In genomic region chr7:125478391-125478984, GRCm38 (mm10) we compare ENCODE assay signal across 10 mouse cellular contexts. TPM values are rescaled to one million over a fixed set of nuclear protein-coding genes. Genes with fewer than 3 reads are reported as not detected.
DNase-seq lines count a peak whose midpoint lies in the region; ATAC-seq and TF ChIP-seq lines count a peak whose summit lies in the region.
"Had no signal": no experiment of that assay in that cellular context is flagged by ENCODE, and none has a peak within 500 bp of the region (broad histone marks: within the 10 kb centered on the region; RNA-seq: fewer than 3 reads in every experiment).

No protein-coding gene starts in this region.

- no peak overlapping the region for H3K9ac ChIP-seq in liver, embryonic 11.5 days (ENCODE audit: low read depth, low read length)
- H3K9ac ChIP-seq in liver, embryonic 15.5 days = no peak overlapping the region
- no peak overlapping the region for H3K9ac ChIP-seq in stomach, postnatal 0 days (ENCODE audit: low read length)
- H3K9ac ChIP-seq: neural tube, embryonic 12.5 days had no signal

- H3K27me3 ChIP-seq in liver, embryonic 11.5 days (replicated peaks; ENCODE audit: control insufficient read depth, insufficient read depth, low read length) = no peaks in the 10 kb centered on the region
- no peaks in the 10 kb centered on the region for H3K27me3 ChIP-seq in liver, embryonic 15.5 days
- no peaks in the 10 kb centered on the region for H3K27me3 ChIP-seq in stomach, postnatal 0 days (ENCODE audit: control insufficient read depth, insufficient read depth, low read length)
- H3K27me3 ChIP-seq: neural tube, embryonic 12.5 days had no signal

- no peaks in the 10 kb centered on the region for H3K9me3 ChIP-seq in liver, embryonic 11.5 days (ENCODE audit: control insufficient read depth, low read length)
- H3K9me3 ChIP-seq in liver, embryonic 15.5 days (replicated peaks) = no peaks in the 10 kb centered on the region
- H3K9me3 ChIP-seq in stomach, postnatal 0 days (ENCODE audit: control insufficient read depth, low read length) = no peaks in the 10 kb centered on the region
- H3K9me3 ChIP-seq: neural tube, embryonic 12.5 days had no signal

- peaks cover 18% of the 10 kb centered on the region for H3K4me1 ChIP-seq in liver, embryonic 11.5 days (replicated peaks; ENCODE audit: control insufficient read depth, insufficient read depth, low read length)
- H3K4me1 ChIP-seq in liver, embryonic 15.5 days (replicated peaks) = peaks cover 78% of the 10 kb centered on the region
- H3K4me1 ChIP-seq in stomach, postnatal 0 days (replicated peaks; ENCODE audit: control insufficient read depth, insufficient read depth) = peaks cover 10% of the 10 kb centered on the region; the same call in 1 of the 2 replicates

- H3K36me3 ChIP-seq in liver, embryonic 11.5 days (ENCODE audit: control insufficient read depth, insufficient read depth, low read length) = peaks cover 6% of the 10 kb centered on the region; the same call in 1 of the 2 replicates
- H3K36me3 ChIP-seq in liver, embryonic 15.5 days (replicated peaks) = peaks cover 46% of the 10 kb centered on the region
- 0 out of 2 replicates have a peak, but pooled peaks cover 7% of the 10 kb centered on the region for H3K36me3 ChIP-seq in stomach, postnatal 0 days (ENCODE audit: control insufficient read depth, insufficient read depth, low read length)

- no peak for TF ChIP-seq CTCF in stomach, postnatal 0 days (IDR thresholded peaks at IDR 0.05; ENCODE audit: low read depth)

- WGBS in liver, embryonic 11.5 days = 78% methylated on average over 7 of the region's 7 CpGs
- 80% methylated on average over 7 of the region's 7 CpGs for WGBS in liver, embryonic 15.5 days (ENCODE audit: insufficient replicate concordance)
- 51% methylated on average over 7 of the region's 7 CpGs for WGBS in stomach, postnatal 0 days

- H3K4me3 ChIP-seq in liver, embryonic 11.5 days (ENCODE audit: low read depth, low read length) = no peak overlapping the region
- no peak overlapping the region for H3K4me3 ChIP-seq in liver, embryonic 15.5 days (replicated peaks)
- H3K4me3 ChIP-seq in stomach, postnatal 0 days (ENCODE audit: low read depth, low read length) = no peak overlapping the region
- H3K4me3 ChIP-seq: neural tube, embryonic 12.5 days had no signal

- ATAC-seq in liver, embryonic 11.5 days (replicated peaks; ENCODE audit: low FRiP score) = no peak
- ATAC-seq in liver, embryonic 15.5 days (ENCODE audit: insufficient read depth) = peak; percentile 61
- peak; percentile 33; the same call in 1 of the 2 replicates for ATAC-seq in stomach, postnatal 0 days (ENCODE audit: low FRiP score, low TSS enrichment)
- ATAC-seq: forebrain, embryonic 14.5 days had no signal

- H3K27ac ChIP-seq in liver, embryonic 11.5 days (ENCODE audit: low read depth, low read length) = no peak overlapping the region
- H3K27ac ChIP-seq in liver, embryonic 15.5 days (replicated peaks) = peak overlapping the region; percentile 66
- H3K27ac ChIP-seq in stomach, postnatal 0 days (replicated peaks) = peak overlapping the region; percentile 56; the same call in 1 of the 2 replicates
- H3K27ac ChIP-seq: neural tube, embryonic 12.5 days had no signal

- DNase-seq in liver = peak; percentile 51
- no peak for DNase-seq in liver, embryonic 11.5 days (ENCODE audit: low spot score)
- DNase-seq in heart, postnatal 4 days = peak; percentile 40
- no peak for DNase-seq in stomach, postnatal 0 days (ENCODE audit: low spot score)
- DNase-seq in Muller cell, postnatal 12 days (ENCODE audit: inconsistent ontology term) = no peak
- no peak for DNase-seq in yolk sac, embryonic 10.5 days (ENCODE audit: low spot score)
- DNase-seq: thymus, postnatal 36 days had no signal

- TF ChIP-seq EP300 in stomach, postnatal 0 days (optimal IDR thresholded peaks at IDR 0.05) = no peak

- no peak overlapping the region for H3K4me2 ChIP-seq in liver, embryonic 11.5 days
- no peak overlapping the region for H3K4me2 ChIP-seq in liver, embryonic 15.5 days
- no peak overlapping the region for H3K4me2 ChIP-seq in stomach, postnatal 0 days (replicated peaks; ENCODE audit: low read depth)
- H3K4me2 ChIP-seq: neural tube, embryonic 12.5 days had no signal

RNA-seq across cellular contexts. Expression of gene Nsmce1, which starts 12.9 kb away (rescaled TPM):
- polyA plus RNA-seq in liver, embryonic 11.5 days (2014; fragmentation: Nextera tagmentation; extraction: Ambion mirVana) = 126 and 132 TPM in 2 replicates
- 10 to 100 TPM; 43.3 to 46.1 TPM for total RNA-seq in heart, postnatal 4 days (2021)
- polyA plus RNA-seq in liver, embryonic 15.5 days (2015; fragmentation: Nextera tagmentation; extraction: Ambion mirVana) = 73.8 and 75.2 TPM in 2 replicates
- polyA plus RNA-seq in stomach, postnatal 0 days (2015; fragmentation: Nextera tagmentation; extraction: Ambion mirVana) = 77.0 and 77.9 TPM in 2 replicates

RNA-seq across cellular contexts. Expression of gene Kdm8, which starts 34.0 kb away (rescaled TPM):
- polyA plus RNA-seq in liver, embryonic 11.5 days (2014; fragmentation: Nextera tagmentation; extraction: Ambion mirVana) = 14.8 and 15.2 TPM in 2 replicates
- 1 to 10 TPM; 4.4 to 5.3 TPM for total RNA-seq in heart, postnatal 4 days (2021)
- 6.3 and 6.5 TPM in 2 replicates for polyA plus RNA-seq in liver, embryonic 15.5 days (2015; fragmentation: Nextera tagmentation; extraction: Ambion mirVana)
- 3.4 and 3.8 TPM in 2 replicates for polyA plus RNA-seq in stomach, postnatal 0 days (2015; fragmentation: Nextera tagmentation; extraction: Ambion mirVana)

Comparison
In these comparisons a context has a peak if more than half of its experiments do, and no peak if none do; other contexts are left out.
1. DNase-seq: peak in liver (single experiment) and heart, postnatal 4 days (single experiment); none in liver, embryonic 11.5 days (single experiment), stomach, postnatal 0 days (single experiment), Muller cell, postnatal 12 days (single experiment) and yolk sac, embryonic 10.5 days (single experiment).